Mouse (Mus musculus): Measurements from ENCODE around the gene Plcl2.
"Not testable (repeated sequence)": the region's sequence is repeated elsewhere in the genome, so short reads cannot be mapped to it uniquely, and the experiment has no call there.

Gene Plcl2

GRCm38 (mm10) chr17:50536409-50537194 is 27.4 kb downstream of the Plcl2 start:
- no peak for DNase-seq

- DNase-seq = no peak
These were observed 28.6 kb downstream of the Plcl2 start for GRCm38 (mm10) chr17:50537786-50538185.

- DNase-seq = no peak
These were observed 35.7 kb downstream of the Plcl2 start for GRCm38 (mm10) chr17:50544860-50545259.

GRCm38 (mm10) chr17:50545274-50545673 is 36.1 kb downstream of the Plcl2 start:
- no peak for DNase-seq

- DNase-seq = no peak
These were observed 42.9 kb downstream of the Plcl2 start for GRCm38 (mm10) chr17:50552130-50552529.

- no peak for DNase-seq
These were observed 48.5 kb downstream of the Plcl2 start for GRCm38 (mm10) chr17:50557566-50558238.

GRCm38 (mm10) chr17:50558239-50558625 is 49.0 kb downstream of the Plcl2 start:
- no peak for DNase-seq

- no peak for DNase-seq
These were observed 56.3 kb downstream of the Plcl2 start for GRCm38 (mm10) chr17:50565376-50566123.

GRCm38 (mm10) chr17:50568846-50569245 is 59.6 kb downstream of the Plcl2 start:
- DNase-seq = no peak

GRCm38 (mm10) chr17:50570228-50570627 is 61.0 kb downstream of the Plcl2 start:
- DNase-seq = not testable (repeated sequence)

- DNase-seq = no peak
These were observed 61.6 kb downstream of the Plcl2 start for GRCm38 (mm10) chr17:50570681-50571398.

- DNase-seq = no peak
These were observed 65.0 kb downstream of the Plcl2 start for GRCm38 (mm10) chr17:50574161-50574560.

GRCm38 (mm10) chr17:50580416-50580815 is 71.2 kb downstream of the Plcl2 start:
- no peak for DNase-seq

GRCm38 (mm10) chr17:50586834-50587233 is 77.6 kb downstream of the Plcl2 start:
- DNase-seq = no peak

- no peak for DNase-seq
These were observed 78.7 kb downstream of the Plcl2 start for GRCm38 (mm10) chr17:50587941-50588340.

GRCm38 (mm10) chr17:50600178-50600577 is 91.0 kb downstream of the Plcl2 start:
- no peak for DNase-seq

- no peak for DNase-seq
These were observed 91.5 kb downstream of the Plcl2 start for GRCm38 (mm10) chr17:50600696-50601095.

- no peak for DNase-seq
These were observed 97.7 kb downstream of the Plcl2 start for GRCm38 (mm10) chr17:50606890-50607289.

- DNase-seq = no peak
These were observed 100.7 kb downstream of the Plcl2 start for GRCm38 (mm10) chr17:50609908-50610307.

GRCm38 (mm10) chr17:50620794-50621537 is 111.8 kb downstream of the Plcl2 start:
- DNase-seq = no peak

GRCm38 (mm10) chr17:50621996-50622395 is 112.8 kb downstream of the Plcl2 start:
- no peak for DNase-seq

- no peak for DNase-seq
These were observed 116.4 kb downstream of the Plcl2 start for GRCm38 (mm10) chr17:50625584-50625983.

Measured in right cerebral cortex, postnatal 25 days (tissue).